Mouse (Mus musculus): ENCODE measurements around the gene Mup14.
"Not testable (repeated sequence)": the region's sequence is repeated elsewhere in the genome, so short reads cannot be mapped to it uniquely, and the experiment has no call there.

Gene Mup14

DNA sequence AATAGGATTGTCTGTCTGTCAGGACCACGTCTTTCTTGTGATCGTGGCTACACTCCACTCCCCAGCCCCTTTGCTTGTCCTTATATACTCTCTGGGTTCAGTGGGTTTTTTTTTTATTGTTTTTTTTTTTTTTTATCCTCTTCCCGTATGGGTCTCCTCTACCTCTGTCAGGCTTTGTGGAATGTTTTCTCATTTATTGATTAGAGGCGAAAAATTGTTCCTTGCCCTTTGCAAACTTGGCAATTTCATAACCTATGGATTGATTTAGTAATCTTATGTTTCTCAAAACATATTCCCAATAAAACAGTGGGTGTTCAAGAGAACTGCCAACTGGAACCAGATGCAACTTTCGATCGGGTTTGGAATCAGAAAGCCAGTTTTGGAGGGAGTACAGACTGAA is at the start of gene Mup14:
Gene Mup14 (minus strand): TSS at position 101 of the 400 bp plus-strand sequence.
- not testable (repeated sequence) for DNase-seq

- not testable (repeated sequence) for DNase-seq
Observed at GRCm38 (mm10) chr4:61338108-61338507, 34.3 kb upstream of the Mup14 start.

Measured in lung, adult 18-20 months (tissue).